Mouse (Mus musculus): ENCODE measurements around the gene Serinc2. TPM values are rescaled to one million over a fixed set of nuclear protein-coding genes. Genes with fewer than 3 reads are reported as not detected.
"Not testable (repeated sequence)": the region's sequence is repeated elsewhere in the genome, so short reads cannot be mapped to it uniquely, and the experiment has no call there.

The Serinc2 gene
- polyA plus RNA-seq, 1 experiment: 6.9 TPM

DNA sequence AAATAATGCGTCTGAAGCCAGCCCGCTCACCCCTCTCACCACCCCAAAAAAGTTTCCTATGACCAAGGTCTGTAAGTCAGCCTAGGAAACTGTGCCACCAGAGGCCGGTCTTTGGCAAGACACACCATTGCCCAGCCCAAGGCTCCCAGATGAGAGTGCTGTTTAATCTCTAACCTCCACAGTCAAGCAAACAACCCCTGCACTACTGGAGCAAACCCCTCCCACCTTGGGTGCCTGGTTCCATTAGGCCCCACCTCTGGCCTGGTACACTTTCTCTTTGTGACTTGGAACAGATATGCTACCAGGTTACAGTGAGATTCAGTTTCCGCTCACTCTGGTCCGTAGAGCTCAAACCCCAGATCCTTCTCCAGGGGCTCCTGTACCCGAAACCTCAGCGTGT is 11.9 kb downstream of the Serinc2 start:
- DNase-seq (ENCODE audit: extremely low spot score in 1 of 2, low spot score in 1 of 2): no peak

- no peak for DNase-seq (ENCODE audit: extremely low spot score in 1 of 2, low spot score in 1 of 2)
These were observed 12.4 kb downstream of the Serinc2 start for GRCm38 (mm10) chr4:130266601-130267000.

DNA sequence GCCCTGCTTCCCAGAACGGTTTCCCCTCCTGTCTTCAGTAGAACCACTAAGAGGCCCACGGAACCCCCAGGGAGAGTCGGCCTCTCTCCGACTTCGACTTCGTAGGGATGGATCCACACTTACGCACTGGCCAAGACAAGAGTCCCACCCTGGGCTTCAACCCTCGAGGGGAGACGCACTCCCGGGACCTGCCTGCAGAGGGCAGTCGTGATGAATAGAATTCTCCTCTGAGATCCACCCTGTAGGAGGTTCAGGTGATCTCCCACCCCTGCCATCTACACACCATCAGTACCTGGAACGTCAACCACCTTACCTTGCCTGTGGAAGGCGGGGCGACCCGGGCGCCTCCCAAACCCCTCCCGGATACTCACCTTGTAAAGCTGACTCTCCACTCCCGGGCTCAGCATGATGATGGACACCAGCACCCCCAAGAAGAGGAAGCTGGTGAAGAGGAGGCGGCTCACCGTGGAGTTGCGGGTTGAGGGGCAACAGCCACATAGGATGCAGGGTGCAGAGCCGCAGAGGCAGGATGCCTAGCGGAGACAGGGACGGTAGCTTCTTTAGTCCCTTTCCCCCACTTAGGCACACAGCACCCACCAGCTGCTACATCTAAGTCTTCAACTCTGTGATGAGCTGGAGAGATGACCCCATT is 14.2 kb downstream of the Serinc2 start:
- peak; percentile 22 to 81 for DNase-seq (ENCODE audit: extremely low spot score in 1 of 2, low spot score in 1 of 2)

DNA sequence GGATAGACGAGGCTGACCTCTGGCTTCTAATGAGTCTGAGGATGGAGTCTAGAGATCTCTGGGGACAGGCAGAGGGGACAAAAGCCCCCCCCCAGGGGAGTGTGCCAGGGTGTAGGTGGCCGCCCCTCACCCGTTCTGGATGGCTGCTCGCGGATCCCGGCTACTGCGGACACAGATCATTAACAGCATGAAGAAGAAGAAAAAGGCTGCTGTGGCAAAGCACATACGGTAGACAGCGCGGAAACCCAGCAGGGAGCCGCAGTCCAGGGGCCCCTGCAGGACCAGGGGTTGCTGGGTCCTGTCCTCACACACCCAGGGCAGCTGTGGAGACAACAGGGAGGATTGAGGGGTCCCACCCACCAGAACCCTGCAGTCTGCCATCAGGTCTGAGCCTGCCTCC is 14.9 kb downstream of the Serinc2 start:
- DNase-seq (ENCODE audit: extremely low spot score in 1 of 2, low spot score in 1 of 2): no peak

DNA sequence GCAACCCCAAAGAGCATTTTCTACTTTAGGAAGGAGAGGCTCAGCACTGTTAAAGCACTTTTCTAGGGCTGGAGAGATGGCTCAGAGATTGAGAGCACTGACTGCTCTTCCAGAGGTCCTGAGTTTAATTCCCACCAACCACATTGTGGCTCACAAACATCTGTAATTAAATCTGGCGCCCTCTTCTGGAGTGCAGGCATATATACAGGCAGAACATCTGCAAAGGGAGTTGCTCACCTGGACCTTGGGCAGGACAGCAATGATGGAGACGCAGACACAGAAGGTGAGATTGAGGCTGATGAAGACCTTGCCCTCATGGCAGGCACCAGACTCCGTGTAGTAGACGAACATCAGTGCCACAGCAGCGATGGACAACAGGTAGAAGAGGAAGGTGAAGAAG is 18.6 kb downstream of the Serinc2 start:
- no peak for DNase-seq (ENCODE audit: extremely low spot score in 1 of 2, low spot score in 1 of 2)

GRCm38 (mm10) chr4:130252441-130253157 is 26.4 kb downstream of the Serinc2 start:
- DNase-seq (ENCODE audit: extremely low spot score in 1 of 2, low spot score in 1 of 2): no peak

DNA sequence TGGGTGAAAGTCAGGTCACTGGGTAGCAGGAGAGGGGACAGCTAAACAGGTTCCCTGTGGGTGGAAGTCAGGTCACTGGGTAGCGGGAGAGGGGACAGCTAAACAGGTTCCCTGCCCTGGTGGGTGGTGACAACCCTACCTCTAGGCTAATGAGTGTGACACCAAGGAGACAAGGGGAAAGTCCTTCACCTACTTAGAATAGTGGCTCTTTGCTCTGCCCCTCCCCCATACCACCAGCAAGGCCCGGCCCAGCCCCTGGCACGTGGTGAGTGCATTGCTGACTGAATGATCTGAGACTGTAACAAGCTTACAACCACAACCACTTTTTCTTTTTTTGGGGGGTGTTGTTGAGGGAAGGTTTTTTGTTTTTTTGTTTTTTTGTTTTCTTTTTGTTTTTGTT is 27.2 kb downstream of the Serinc2 start:
- no peak for DNase-seq (ENCODE audit: extremely low spot score in 1 of 2, low spot score in 1 of 2)

DNA sequence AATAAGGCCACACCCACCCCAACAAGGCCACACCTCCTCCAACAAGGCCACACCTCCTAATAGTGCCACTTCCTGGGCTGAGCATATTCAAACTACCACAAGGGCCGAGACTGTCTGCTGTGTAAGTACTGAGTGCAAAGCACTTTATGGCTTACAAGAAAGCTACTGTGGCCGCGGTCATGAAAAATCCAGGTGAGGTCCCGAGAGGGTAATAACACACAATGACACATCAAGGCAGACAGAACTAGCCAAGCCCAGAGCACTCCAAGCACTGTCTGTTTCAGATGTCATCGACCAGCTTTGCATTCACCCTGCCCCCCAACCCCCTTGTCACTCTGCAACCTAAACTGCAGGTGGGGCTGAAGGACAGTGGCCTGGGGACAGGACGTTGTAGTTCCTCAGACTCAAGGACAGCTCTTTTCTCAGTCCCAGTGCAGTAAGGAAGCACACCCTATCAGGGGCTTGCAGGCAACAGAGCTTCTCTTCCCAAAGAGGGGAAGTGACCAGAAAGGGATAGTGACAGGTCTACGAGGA is 27.8 kb downstream of the Serinc2 start:
- no peak for DNase-seq (ENCODE audit: extremely low spot score in 1 of 2, low spot score in 1 of 2)

DNA sequence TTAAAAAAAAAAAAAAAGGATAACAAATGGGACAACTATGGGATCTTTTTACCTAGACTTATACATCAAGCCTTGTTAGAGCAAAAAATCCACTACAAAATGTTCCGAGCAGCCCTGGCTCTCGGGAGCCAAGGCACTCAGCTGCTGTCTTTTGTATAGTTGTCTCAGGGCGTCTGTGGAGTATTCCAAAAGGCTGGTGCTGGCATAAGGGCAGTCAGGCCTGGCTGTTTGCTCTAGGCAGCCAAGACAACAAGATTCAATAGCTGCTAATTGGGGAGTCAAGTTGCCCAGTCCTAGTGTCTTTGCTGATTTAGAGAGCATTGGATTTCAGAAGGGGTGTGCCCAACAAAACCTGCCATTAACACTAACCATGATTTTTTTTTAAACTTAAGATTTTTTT is 30.4 kb downstream of the Serinc2 start:
- DNase-seq (ENCODE audit: extremely low spot score in 1 of 2, low spot score in 1 of 2): no peak

DNA sequence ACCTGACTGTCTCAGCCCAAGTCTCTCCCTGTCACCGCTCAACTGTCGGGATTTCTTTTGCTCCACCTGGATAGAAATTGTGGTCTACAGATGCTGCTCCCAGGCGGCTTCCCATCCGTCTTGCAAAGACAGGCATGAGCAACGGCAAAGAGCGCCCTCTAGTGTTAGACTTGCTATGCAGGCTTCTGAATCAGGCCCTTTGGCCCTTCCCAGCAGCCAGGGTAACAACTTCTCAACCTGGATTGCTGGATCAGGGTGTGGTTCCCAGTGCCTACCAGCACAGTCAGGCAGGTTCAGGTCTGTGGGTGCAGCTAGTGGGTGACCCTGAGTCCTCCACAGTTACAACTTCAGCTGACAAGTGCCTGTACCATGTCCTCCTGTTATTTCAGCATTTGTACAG is 32.9 kb downstream of the Serinc2 start:
- DNase-seq (ENCODE audit: extremely low spot score in 1 of 2, low spot score in 1 of 2): peak; percentile 27 to 89

DNA sequence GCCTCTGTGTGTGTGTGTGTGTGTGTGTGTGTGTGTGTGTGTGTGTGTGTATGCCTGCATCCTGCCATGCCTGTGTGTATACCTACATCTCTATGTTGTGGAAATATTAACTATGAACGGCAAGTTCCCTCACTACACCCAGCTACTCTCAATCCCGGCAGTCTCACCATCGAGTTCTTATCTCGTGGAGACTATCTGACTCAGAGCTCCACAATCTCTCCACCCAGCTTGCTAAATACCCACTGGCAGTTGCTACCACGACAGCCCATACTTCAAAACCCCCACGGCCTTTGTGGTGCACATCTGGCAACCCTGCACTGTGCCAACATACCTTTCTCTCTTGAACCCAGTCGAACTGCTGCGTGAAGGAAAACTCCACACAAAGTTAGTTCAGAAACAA is 34.3 kb downstream of the Serinc2 start:
- DNase-seq (ENCODE audit: extremely low spot score in 1 of 2, low spot score in 1 of 2): no peak

GRCm38 (mm10) chr4:130243621-130244020 is 35.4 kb downstream of the Serinc2 start:
- not testable (repeated sequence) for DNase-seq (ENCODE audit: extremely low spot score in 1 of 2, low spot score in 1 of 2)

- DNase-seq (ENCODE audit: extremely low spot score in 1 of 2, low spot score in 1 of 2): no peak
These were observed 36.0 kb downstream of the Serinc2 start for GRCm38 (mm10) chr4:130242956-130243355.

DNA sequence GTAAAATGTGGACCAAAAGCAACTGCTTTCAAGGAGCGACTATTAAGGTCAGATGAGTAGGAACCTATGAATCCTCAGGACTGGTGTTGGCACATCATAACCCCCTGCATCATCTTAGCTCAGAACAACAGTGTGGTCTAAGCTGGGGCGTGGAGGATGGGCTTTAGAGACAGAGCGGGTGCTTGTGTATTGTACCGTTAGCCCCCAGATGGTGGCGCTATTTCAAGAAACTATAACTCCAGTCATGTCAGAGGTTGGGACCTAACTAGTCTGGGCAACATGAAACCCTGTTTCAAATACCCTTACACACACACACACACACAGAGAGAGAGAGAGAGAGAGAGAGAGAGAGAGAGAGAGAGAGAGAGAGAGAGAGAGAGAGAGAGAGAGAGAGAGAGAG is 38.3 kb downstream of the Serinc2 start:
- DNase-seq (ENCODE audit: extremely low spot score in 1 of 2, low spot score in 1 of 2): no peak

DNA sequence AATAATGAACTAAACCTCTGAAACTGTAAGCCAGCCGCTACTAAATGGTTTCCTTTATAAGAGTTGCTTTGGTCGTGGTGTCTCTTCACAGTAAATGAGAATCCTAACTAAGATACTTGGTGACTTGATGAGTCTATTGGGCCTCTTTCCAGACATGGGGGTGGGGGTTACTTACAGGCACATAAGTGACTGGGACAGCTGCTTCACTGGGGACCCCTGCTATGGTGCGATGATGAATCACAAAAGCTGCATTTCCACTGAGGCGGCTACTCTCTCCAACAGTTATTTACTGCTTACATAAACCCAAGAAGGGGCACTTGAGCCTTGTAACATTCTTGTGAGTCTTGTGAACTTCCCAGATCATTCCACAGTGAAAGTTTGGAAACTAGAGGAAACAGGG is 41.4 kb downstream of the Serinc2 start:
- DNase-seq (ENCODE audit: extremely low spot score in 1 of 2, low spot score in 1 of 2): no peak

GRCm38 (mm10) chr4:130236361-130236760 is 42.6 kb downstream of the Serinc2 start:
- DNase-seq (ENCODE audit: extremely low spot score in 1 of 2, low spot score in 1 of 2): no peak

DNA sequence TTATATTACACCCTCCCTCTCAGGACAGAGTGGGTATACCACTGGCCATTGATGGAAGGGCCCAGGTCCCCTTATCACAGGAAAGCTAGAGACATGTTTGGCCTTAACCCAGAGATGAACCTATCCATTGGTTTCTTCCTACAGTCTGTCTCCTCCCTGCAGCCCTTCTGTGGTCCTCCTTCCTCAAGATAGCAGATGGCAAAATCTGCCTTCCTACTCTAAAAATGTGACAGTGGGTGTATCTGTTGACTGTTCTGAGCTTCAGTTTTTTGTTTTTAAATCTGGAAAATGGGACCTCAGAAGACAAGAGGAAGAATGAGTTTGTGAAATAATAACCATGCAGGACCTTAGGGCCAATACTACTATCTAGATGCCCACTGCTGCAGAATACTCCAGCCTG is 54.9 kb downstream of the Serinc2 start:
- peak in 1 of 2 experiments; percentile 16 for DNase-seq (ENCODE audit: extremely low spot score in 1 of 2, low spot score in 1 of 2)

DNA sequence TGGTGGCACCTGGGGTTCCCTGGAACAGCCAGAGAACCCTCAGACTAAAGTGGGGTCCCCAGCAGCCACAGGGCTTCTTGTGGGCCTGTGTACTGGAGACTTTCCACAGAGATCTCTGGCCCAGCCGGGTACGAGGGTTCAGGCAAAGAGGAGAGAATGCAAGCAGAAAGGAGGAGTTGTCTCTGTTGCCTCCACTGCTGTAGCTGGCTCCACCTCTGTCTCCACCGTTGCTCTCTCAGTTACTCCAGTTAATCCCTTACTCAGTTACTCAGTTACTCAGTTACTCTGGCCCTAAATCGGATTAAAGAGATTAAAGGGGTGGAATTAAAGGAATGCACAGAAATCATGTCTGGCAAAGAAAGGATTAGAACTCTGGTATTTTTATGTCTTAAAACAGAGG is 56.8 kb downstream of the Serinc2 start, which contains the start of gene Gm853:
Gm853 (minus strand) TSS at position 223 of the 400 bp plus-strand sequence.
- DNase-seq (ENCODE audit: extremely low spot score in 1 of 2, low spot score in 1 of 2): no peak

GRCm38 (mm10) chr4:130220176-130220575 is 58.8 kb downstream of the Serinc2 start:
- DNase-seq (ENCODE audit: extremely low spot score in 1 of 2, low spot score in 1 of 2): no peak

DNA sequence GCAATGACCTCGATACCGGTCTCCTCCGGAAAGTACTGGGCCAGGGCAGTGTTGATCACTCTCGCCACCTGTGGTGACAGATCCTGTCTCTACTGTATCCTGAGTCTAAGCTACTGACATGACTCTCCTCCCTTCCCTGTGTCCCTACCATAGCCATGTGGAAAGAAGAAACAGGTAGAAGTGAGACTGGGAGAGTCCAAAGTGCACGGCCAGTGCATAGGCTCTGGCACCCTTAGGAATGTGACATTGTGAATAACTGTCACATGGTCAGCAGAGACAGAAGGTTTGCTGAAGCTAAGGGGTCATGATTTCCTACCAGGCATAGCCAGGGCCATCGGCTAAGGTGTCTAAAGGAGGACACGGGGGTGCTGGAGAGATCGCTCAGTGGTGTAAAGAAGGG is 63.6 kb downstream of the Serinc2 start:
- DNase-seq (ENCODE audit: extremely low spot score in 1 of 2, low spot score in 1 of 2): no peak

DNA sequence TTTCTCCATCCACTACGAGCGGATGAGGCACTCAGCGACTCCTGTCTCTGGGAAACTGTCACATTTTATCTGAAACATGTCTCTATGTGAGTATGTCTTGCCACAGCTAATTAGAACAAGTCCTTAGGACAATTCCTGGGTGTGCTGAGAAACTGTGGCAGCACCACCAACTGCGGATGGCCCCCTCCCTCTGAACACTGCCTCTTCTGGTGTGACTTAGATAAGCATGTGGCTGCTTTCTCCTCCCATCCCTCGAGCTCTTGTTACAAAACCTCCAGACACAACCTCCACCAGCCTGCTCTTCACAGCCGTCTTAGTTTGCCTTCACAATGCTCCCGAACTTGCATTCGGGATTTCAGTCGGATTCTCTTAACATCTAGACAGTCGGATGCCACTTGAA is 65.1 kb downstream of the Serinc2 start:
- DNase-seq (ENCODE audit: extremely low spot score in 1 of 2, low spot score in 1 of 2): no peak

DNA sequence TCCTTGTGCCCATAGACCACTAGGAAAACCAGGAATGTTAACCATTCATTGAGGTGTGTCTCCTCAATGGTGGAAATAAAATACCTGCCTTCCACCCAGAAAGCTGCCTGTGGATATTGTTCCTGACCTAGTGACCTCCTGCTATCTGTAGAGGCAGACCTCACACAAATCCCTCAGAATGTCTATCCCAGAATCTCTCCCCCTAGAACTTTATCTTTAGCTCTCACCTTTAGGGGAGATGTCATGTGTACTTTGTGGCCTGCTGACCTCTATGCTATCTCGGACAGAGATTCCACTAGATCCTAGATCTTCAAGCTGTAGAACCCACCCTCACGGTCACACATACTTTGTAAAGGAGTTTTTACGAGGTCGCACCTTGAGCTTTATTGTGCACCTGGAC is 65.8 kb downstream of the Serinc2 start:
- no peak for DNase-seq (ENCODE audit: extremely low spot score in 1 of 2, low spot score in 1 of 2)
